Mouse (Mus musculus): ENCODE measurements around the gene Mast4.
"Not testable (repeated sequence)": the region's sequence is repeated elsewhere in the genome, so short reads cannot be mapped to it uniquely, and the experiment has no call there.

Mast4 gene

DNA sequence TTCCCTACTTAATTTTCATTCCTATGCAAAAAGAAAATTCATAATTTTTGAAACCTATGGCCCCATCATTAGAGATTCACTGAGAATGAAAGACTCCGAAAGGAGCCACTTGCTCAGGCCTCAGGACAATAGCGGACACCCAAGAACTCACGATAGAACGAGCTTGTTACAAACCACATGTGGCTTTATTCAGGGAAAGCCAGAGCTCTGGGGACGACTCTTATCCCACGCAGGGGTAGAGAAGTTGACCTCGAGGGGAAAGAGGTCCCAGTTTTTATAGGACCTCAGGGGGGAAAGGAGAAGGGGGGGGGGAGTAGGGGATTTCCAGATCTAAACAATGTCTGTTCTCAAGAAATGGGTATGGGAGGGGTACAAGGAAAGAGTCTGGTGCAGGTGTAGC lies 605.3 kb downstream of the Mast4 start:
- not testable (repeated sequence) for DNase-seq

DNA sequence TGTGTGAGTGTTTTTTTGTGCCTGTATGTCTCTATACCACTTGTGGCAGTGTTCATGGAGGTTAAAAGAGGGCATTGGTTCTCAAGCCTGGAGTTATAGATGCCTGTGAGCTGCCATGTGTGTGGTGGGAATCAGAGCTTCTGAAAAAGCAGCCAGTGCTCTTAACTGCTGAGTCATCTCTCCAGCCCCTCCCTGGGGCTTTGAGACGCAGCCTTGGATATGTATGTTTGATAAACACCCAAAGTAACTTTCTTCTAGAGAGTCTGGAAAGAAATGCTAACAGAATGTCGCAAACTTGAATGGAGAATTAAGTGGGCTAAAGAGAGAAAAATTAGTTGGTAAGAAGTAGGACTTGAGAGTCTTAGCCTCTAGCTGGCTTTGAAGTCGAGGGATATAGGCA lies 606.3 kb downstream of the Mast4 start:
- DNase-seq, result no peak

DNA sequence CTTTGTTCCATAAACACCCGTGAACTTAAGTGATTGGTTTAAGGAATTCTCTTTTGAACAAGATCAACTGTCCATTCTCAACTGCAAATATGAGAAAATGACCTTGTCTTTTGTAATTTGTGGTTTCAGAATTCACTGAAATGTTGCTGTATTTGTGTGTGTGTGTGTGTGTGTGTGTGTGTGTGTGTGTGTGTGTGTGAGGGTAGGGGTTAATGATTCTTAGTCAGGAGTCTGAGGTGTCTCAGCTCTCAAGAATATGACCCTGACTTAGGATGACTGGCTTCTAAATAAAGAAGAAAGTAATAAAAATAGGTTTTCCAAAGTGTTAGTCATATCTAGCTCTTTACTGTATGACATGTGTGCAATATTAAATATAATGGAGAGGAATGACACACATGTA lies 607.4 kb downstream of the Mast4 start:
- DNase-seq, result no peak

DNA sequence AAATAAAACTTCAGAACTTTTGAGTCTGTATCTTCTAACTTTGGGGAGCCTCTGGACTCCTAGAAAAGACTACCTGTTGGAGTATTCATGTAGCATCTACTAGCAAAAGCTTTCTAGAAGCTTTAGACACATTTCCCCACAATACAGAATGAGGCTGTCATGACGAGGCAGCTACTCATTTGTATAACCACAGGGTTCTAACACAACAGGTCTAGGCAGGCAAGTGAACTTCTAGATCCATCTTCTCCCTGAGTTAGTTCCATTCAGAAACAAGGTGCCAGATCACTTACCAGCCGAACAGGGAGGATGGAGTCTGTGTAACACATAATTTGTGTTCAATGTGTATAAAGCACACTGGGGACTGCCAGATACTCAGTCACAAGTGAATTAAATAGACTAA lies 608.4 kb downstream of the Mast4 start:
- DNase-seq, result no peak

DNA sequence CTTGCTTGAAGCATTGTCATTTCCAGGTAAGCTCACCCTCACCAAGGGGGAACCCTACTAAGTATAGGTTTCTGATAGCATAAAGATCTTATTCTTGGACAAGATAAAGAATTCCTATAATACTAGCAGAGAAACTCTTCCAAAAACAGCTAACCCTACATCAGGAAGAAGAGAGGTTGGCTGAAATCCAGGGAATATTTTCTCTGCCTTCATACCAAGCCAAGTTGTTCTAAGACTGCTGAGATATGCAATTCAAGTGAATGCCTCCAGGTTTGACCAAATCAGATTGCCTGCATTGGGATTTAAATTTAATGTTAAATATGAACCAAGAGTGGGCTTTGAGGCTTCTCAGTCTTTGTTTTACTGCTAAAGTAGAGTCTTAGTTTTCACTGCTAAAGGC lies 608.9 kb downstream of the Mast4 start:
- DNase-seq, result no peak

DNA sequence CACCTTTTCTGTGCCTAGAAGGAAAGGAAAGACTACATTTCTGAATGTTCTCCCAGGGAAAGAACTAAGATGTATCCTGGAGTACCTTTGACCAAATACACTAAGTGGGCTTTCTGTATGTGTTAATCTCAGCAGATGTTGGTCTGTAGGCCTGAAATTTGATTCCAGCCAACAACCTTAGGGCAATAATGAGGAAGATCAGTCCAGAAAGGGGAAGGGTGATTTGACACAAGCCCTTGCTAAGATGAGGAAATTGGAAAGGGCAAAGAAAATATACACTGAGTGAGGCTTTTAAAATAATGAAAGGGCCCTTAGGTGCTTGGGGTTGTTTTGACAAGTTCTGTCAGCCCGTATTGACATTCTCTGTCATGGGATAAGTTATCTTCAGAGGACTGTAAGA lies 617.3 kb downstream of the Mast4 start:
- DNase-seq, result no peak

DNA sequence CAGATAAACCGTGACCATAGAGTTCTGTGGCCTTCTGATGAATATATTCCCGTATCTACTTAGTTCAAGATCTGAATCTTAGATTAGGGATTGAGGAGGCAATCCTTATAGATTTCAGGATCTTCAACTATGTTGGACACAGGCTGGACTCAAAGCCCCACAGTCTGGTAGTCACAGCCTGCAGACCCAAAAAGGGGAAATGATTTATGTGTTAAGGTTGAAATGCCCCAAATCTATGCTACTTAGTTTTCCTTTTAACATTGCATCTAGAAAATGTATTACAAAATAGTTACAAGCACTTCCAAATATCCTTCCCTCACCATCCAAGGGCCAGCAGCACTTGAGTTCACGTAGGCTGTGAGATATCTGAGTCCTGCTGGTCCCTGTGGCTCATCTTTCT lies 633.6 kb downstream of the Mast4 start:
- no peak for DNase-seq

DNA sequence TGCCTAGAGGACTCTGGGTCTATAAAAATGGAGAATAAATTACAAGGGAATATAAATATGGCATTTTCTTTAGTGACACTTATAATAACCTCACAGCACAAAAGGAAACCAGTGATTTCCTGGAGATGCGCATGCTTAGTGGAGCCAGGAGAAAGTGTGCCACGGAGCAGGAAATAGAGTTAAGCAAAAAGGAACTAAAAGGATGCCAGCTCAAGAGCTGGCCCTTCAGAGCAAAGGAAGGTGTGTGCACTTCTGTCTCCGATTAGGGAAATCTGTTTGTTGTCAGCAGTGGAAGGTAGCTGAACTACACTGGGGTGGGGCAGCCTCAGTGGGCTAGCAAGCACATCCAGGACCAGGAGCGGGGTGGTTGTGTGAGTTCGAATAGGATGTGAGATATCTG lies 634.1 kb downstream of the Mast4 start:
- DNase-seq, result no peak

DNA sequence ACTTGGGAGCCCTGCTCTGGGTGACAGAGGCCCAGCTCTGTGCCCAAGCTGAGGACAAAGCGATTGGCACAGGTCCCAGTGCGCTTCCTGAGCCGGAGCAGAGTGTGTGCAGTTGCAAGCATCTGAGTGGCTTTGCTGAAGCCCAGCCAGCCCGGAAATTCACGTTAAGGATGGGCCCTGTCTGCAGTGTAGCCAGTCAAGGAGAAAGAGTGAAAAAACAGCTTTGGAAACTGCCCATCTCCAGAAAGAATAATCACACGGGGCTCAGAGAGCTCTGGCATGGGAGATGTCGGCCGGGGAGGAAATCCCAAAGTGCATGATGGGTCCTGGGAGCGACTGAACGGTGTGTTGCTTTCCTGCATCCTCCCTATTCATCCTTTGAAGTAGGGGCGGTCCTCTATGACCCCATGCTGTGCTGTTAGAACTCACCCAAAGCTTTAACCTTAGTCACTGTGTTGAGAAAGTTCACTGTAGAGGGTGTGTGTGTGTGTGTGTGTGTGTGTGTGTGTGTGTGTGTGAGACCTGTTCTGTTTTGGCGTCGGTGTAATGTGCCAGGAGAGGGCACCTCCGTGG lies 635.5 kb downstream of the Mast4 start:
- DNase-seq, result peak; percentile 18

DNA sequence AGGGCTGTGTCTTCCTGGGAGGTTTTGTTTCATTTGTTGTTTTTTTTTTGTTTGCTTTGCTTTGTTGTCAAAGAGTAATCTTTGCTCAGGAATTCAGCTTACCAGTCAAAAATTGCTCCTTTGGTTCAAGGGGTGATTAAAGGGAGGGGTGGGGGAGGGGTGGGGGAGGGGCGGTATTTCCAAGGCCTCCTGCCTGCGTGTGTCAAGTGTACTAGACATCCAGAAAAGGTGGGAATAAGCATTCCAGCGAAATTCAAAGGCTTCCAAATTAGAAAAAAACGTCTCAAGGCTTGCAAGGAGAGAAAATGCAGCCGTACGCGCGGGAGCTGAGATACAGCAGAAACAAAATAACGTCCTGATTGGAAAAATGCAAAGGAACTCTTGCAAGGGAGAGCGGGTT lies 636.0 kb downstream of the Mast4 start:
- DNase-seq, result no peak

DNA sequence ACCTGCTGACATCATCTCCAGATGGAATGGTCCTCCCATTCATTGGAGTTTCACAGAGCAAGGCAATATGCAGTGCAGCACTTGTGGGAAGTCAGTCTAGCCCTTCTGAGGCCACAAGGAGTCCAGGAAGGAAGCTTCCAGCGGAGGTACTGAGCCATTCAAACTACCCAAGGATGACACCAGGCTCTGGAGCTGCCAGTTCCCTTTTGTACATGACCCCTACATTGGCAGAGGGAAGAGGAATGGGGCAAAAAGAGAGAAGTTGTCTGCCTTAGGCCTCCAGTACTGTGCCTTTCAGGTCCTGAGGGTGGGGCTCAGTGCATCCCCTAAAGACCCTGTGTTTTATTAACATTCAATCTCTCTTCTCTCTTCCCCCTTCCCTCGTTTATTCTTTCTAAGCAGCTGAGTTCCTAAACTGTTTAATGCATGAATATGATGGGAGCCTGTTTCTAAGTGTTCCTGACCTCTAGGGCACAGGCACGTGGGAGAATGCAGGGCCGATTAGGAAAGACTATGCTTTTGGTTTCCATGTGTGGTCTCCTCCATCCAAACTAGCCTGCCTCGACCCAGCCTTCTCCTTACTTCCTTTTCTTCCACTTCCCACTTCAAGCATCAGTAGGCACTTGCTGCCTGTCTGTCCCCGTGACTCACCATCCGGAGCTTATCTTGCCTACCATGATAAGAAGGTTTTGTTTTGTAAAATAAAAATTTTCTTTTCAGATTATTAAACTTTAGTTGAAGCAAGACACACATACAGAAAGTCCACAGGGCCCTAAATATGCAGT lies 639.0 kb downstream of the Mast4 start:
- DNase-seq, result no peak

DNA sequence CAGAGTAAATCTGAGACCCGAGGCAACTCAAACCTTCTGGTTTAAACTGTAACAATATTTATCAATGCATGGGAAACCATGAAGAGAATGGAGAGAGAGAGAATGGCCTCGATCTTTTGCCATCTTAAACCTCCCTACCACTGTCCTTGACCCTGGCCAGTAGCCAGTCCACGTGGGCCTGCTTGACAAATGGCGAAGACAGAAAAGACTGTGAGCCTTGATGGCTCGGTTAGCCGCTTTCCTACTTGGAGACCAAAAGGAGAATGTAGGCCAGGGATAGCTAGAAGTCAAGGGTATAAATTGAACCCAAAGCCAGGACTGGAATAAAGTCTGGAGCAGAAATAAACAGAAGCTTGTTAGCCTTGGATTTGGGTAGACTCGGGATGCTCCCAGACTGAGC lies 640.1 kb downstream of the Mast4 start:
- DNase-seq, result no peak

DNA sequence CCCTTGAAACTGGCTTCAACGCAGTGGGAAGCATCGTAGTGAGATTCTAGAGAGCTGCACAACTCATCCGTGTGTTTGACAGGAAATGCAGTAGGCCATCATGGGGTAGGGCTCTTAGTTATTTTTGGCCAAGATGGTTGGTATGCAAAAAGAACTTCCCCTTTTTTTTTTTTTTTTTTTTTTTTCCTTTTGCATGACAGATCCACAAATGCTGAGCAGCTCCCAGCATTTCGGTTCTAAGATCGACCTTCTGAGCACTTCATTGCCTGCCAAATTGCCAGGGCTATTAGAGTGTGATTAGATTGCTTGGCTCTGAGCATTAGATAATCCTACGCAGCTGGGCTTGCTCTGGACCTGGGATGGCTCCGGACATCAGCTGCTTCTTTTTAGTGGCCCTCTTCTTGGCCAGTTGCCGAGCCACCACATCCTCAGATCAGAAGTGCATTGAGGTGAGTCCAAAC lies 640.9 kb downstream of the Mast4 start, which contains the start of gene Cd180:
TSS of gene Cd180 (plus strand) at position 218 of the 461 bp plus-strand sequence.
- DNase-seq, result no peak

DNA sequence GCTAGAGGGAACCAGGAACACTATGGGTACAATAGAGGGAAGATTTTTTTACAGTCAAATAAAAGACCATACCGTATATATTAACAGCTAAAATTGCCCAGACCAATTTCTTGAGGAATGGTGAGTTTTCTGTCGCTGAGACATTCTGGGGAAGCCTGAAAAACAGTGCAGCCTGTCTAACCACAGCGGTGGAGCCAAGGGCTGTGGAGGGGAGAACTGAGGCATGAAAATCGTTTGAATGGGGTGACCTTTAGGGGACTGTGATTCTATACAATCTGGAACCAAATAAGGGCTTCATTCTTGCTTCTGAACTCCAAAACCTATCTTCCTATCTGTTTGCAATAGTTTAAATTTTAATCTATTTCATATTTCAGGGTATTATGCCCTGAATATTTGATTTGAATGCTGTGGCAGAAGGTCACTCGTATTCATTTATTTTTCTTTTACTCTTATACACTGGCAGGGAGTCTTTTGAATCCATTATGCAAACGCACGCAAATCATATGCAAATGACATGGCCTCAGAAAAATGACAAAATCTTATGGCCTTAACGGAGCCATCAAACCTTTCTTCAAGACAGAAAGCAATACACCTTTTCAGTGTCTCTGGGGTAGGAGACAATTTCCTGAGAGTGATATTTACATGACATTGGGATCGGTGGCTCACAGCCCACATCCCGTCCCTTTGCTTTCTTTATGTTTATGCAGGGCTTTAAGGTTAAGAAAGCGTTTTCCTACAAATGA lies 642.7 kb downstream of the Mast4 start:
- DNase-seq, result no peak

DNA sequence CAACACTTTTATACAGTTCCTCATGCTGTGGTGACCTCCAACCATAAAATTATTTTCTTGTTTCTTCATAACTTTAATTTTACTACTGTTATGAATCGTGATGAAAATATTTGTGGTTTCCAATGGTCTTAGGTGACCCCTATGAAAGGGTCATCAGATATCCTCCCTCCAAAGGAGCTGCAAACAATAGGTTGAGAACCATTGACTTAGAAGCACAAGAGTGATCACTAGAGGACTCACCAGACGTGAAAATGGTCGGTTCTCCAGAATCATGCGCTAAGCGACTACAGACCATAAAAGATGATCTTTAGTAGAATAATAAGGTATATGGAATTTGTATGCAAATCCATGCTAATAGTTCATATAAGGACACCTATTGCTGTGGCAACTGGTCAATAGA lies 644.1 kb downstream of the Mast4 start:
- no peak for DNase-seq

DNA sequence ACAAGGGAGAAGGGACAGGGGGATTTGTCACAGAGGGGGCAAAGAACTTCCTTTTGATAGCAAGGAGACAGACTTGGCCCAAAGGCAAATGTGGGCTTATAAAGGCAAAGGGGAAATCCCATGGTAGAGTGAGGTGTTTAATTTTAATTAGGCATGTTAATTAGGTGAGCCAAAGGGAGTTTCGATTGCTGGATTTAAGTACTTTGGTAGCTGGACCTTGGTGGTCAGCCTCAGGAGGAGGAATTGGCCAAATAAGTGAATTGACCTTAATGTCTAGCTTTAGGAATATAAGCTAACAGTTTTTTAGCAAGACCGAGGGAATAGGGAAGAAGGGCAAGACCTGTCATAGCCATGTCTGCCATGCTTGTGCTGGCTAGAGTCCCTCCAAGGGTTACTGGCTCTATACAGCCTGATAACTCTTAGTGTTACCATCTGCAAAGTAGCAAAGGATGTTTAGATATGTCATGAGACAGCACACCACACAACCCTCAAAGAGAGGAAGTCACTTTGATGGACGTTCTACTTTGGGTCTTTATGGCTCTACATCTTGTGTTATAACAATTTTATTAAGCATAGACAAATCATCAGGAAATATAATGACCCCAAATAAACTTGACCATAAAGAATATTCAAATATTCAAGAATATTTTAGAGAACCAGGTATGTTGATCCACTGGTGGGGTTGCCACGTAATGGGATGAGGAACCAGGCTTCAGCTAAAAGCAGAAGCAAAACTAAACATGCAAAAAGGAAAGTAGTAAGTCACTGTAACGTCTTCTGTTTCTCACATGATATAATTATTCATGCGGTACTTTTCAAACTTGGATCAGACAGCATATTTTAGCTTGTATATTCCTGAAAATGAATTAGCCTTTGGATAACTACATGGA lies 644.9 kb downstream of the Mast4 start:
- no peak for DNase-seq

DNA sequence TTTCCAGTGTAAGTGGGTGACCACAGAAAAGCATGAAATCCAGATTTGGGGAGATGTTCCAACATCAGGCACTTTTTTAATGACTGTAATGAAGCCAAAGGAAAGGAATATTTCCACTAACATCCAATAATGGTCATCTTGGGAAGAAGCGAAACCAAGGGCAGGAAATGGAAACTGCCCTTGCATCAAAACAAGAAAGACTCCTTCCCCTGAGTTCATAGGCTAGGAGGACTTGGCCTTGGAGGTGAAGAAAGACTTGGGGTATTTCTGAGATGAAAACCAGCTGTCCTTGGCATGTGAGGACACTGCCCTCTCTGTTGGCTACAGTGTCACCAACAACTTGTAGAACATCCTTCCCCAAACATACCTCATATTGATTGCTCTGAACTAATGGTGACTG lies 646.2 kb downstream of the Mast4 start:
- no peak for DNase-seq

DNA sequence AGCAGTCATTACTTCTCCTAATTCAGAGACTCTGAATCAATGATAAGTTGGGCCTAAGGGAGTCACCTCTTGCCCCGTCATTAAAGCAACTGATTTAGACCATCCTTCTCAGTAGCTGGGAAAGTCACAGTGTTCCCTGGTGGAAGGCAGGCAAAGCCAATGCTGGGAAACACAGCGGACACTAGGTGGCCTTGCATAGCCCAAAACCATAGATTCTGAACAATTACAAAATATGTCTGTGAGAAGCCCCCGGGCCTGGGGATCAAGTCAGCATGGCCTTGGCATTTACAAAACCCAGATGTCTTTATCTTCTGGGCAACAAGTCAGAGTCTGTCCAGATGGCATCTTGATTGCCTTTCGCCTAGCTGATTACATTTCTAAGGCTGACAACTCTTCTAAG lies 649.4 kb downstream of the Mast4 start:
- DNase-seq, result no peak

Measured in cerebellum, adult 11-12 months (tissue).